Mouse (Mus musculus) stomach, postnatal 0 days (tissue): ENCODE results near the gene Rubcn.

Experiments
- CTCF ChIP-seq: IDR thresholded peaks from 2 replicates; pipeline ENCODE4 v1.5.1; 2016; ENCODE audit warnings: antibody characterized with exemption, low read depth, mild to moderate bottlenecking, moderate library complexity
- EP300 ChIP-seq: optimal IDR thresholded peaks from 2 replicates; pipeline ENCODE3; 2016; ENCODE audit warnings: antibody characterized with exemption

DNA sequence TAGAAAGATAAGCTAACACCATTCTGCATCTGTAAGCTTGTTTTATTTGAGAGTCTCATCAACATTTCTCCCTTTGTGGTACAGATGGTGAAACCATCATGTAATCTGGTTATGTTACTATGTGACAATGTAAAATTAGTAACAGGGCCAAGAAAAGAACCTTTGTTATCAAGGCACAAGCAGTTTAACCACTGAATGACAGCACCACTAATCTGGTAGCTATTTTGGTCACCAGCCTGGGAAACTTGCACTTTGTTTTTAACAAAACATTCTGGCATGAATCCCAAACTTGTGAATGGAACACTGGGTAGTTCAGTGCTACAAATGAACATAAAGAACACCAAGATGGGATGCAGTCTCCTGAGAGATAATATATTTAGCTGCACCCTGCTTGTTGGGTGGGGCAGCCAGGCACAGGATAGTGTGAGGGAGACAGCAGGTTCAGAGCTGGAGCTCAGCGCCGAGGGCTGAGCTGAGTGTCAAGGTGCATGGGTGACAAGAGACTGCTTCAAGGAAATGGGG lies 23.5 kb downstream of the Rubcn start:
- TF ChIP-seq CTCF, result no peak
- no peak for TF ChIP-seq EP300
